Mouse (Mus musculus): ENCODE results near the gene Tnnt1. TPM values are rescaled to one million over a fixed set of nuclear protein-coding genes. Genes with fewer than 3 reads are reported as not detected.

Tnnt1 gene
- total RNA-seq, 2 experiments from 2014 or later = 25.4 to 33.6 TPM

- no peak for DNase-seq
- intact Hi-C loops (cut with DNase I) = no loop called here
Observed at GRCm38 (mm10) chr7:4460576-4461434, 55.4 kb downstream of the Tnnt1 start, which contains the start of gene Eps8l1. Gene Eps8l1 (plus strand): TSS chr7:4460674.

Other genes starting within 250 kb of the Tnnt1 start
- gene Ncr1, start 178.7 kb downstream of the Tnnt1 start, total RNA-seq (2021) = not detected
- under 1 TPM in 1 of 2 experiments, not detected in 1; 0.10 TPM for gene Gp6, start 118.6 kb downstream of the Tnnt1 start, total RNA-seq (2021)
- gene Rdh13, start 70.7 kb downstream of the Tnnt1 start, total RNA-seq (2021) = 10 to 100 TPM; 31.0 to 32.1 TPM
- gene Eps8l1, start 55.7 kb downstream of the Tnnt1 start, total RNA-seq (2021) = 1 to 10 TPM; 3.1 to 4.9 TPM
- gene Ppp1r12c, start 14.7 kb downstream of the Tnnt1 start, total RNA-seq (2021) = 10 to 100 TPM; 76.0 to 82.1 TPM
- gene Tnni3, start 7.8 kb upstream of the Tnnt1 start, total RNA-seq (2021) = 1,000 to 10,000 TPM; 7,272 to 7,308 TPM
- 1 to 10 TPM; 1.8 to 1.9 TPM for gene Dnaaf3, start 16.1 kb upstream of the Tnnt1 start, total RNA-seq (2021)
- 1 to 10 TPM; 1.4 to 1.9 TPM for gene Syt5, start 31.2 kb upstream of the Tnnt1 start, total RNA-seq (2021)
- gene Ptprh, start 87.7 kb upstream of the Tnnt1 start, total RNA-seq (2021) = not detected
- 1 to 10 TPM; 6.8 to 7.4 TPM for gene Tmem86b, start 115.0 kb upstream of the Tnnt1 start, total RNA-seq (2021)
- gene Ppp6r1, start 142.6 kb upstream of the Tnnt1 start, total RNA-seq (2021) = 10 to 100 TPM; 73.7 to 78.8 TPM
- gene Hspbp1, start 168.7 kb upstream of the Tnnt1 start, total RNA-seq (2021) = 10 to 100 TPM; 29.2 to 33.7 TPM
- 1 to 10 TPM; 1.6 to 1.8 TPM for gene Brsk1, start 174.2 kb upstream of the Tnnt1 start, total RNA-seq (2021)
- gene Tmem150b, start 208.9 kb upstream of the Tnnt1 start, total RNA-seq (2021) = not detected
- 10 to 100 TPM; 30.5 to 31.9 TPM for gene Kmt5c, start 223.7 kb upstream of the Tnnt1 start, total RNA-seq (2021)
- 1 to 10 TPM; 5.2 to 7.0 TPM for gene Cox6b2, start 236.7 kb upstream of the Tnnt1 start, total RNA-seq (2021)